Comparison of ENCODE assay signal across 8 mouse cellular contexts in genomic region chr15:81586466-81586865, GRCm38 (mm10). TPM values are rescaled to one million over a fixed set of nuclear protein-coding genes. Genes with fewer than 3 reads are reported as not detected.
DNase-seq lines count a peak whose midpoint lies in the region; ATAC-seq and TF ChIP-seq lines count a peak whose summit lies in the region.

No protein-coding gene starts in this region.

- TF ChIP-seq POLR2A in lung, adult 2 months (IDR thresholded peaks at IDR 0.05; ENCODE audit: borderline replicate concordance, extremely low read depth, low read depth, low read length) = no peak

- ATAC-seq in intestine, embryonic 14.5 days (replicated peaks; ENCODE audit: low FRiP score, low TSS enrichment, low read depth) = no peak
- ATAC-seq in midbrain, embryonic 16.5 days = no peak

- no peaks in the 10 kb centered on the region for H3K9me3 ChIP-seq in embryonic facial prominence, embryonic 10.5 days
- H3K9me3 ChIP-seq in intestine, embryonic 14.5 days (ENCODE audit: control insufficient read depth, low read length) = no peaks in the 10 kb centered on the region
- H3K9me3 ChIP-seq in midbrain, embryonic 16.5 days (replicated peaks; ENCODE audit: control insufficient read depth, low read length, poor library complexity, severe bottlenecking) = no peaks in the 10 kb centered on the region

- under 1% methylated on average over 28 of the region's 28 CpGs for WGBS in lung, adult 2 months
- WGBS in embryonic facial prominence, embryonic 10.5 days = under 1% methylated on average over 28 of the region's 28 CpGs
- WGBS in intestine, embryonic 14.5 days = under 1% methylated on average over 28 of the region's 28 CpGs
- under 1% methylated on average over 28 of the region's 28 CpGs for WGBS in midbrain, embryonic 16.5 days

- peak overlapping the region; percentile 97 for H3K4me2 ChIP-seq in intestine, embryonic 14.5 days (ENCODE audit: low read length)
- H3K4me2 ChIP-seq in midbrain, embryonic 16.5 days (ENCODE audit: low read length) = peak overlapping the region; percentile 77

- peak overlapping the region; percentile 100 for H3K27ac ChIP-seq in embryonic facial prominence, embryonic 10.5 days (replicated peaks)
- peak overlapping the region; percentile 100 for H3K27ac ChIP-seq in intestine, embryonic 14.5 days (ENCODE audit: low read depth)
- peak overlapping the region; percentile 100 for H3K27ac ChIP-seq in midbrain, embryonic 16.5 days (ENCODE audit: low read length)

- peaks cover 31% of the 10 kb centered on the region for H3K36me3 ChIP-seq in embryonic facial prominence, embryonic 10.5 days (replicated peaks)
- peaks cover 8% of the 10 kb centered on the region for H3K36me3 ChIP-seq in intestine, embryonic 14.5 days (ENCODE audit: control insufficient read depth, insufficient read depth, low read length)
- H3K36me3 ChIP-seq in midbrain, embryonic 16.5 days (ENCODE audit: control insufficient read depth, insufficient read depth, low read length) = no peaks in the 10 kb centered on the region

- no peak for DNase-seq in lung, adult 2 months
- DNase-seq in lung, postnatal 4 days = no peak
- no peak for DNase-seq in embryonic facial prominence, embryonic 10.5 days (ENCODE audit: low spot score)
- no peak for DNase-seq in intestine, embryonic 14.5 days (ENCODE audit: low spot score)
- no peak for DNase-seq in left cerebral cortex, adult 11 months (ENCODE audit: low spot score)
- no peak for DNase-seq in frontal cortex, postnatal 25 days (ENCODE audit: low spot score in 2 of 2)
- DNase-seq in ovary, postnatal 10 days (ENCODE audit: low spot score) = no peak

- H3K4me3 ChIP-seq in lung, adult 2 months (replicated peaks; ENCODE audit: extremely low read depth, low read depth, low read length) = peak overlapping the region; percentile 84
- peak overlapping the region; percentile 88 for H3K4me3 ChIP-seq in embryonic facial prominence, embryonic 10.5 days
- peak overlapping the region; percentile 98 for H3K4me3 ChIP-seq in intestine, embryonic 14.5 days (ENCODE audit: low read depth, low read length)
- peak overlapping the region; percentile 92 for H3K4me3 ChIP-seq in midbrain, embryonic 16.5 days (ENCODE audit: low read depth, low read length)

- TF ChIP-seq CTCF in lung, adult 2 months (IDR thresholded peaks at IDR 0.05; ENCODE audit: insufficient read depth, low read length) = no peak

- peak overlapping the region; percentile 100 for H3K9ac ChIP-seq in intestine, embryonic 14.5 days (ENCODE audit: low read length)
- H3K9ac ChIP-seq in midbrain, embryonic 16.5 days (ENCODE audit: low read depth, low read length) = peak overlapping the region; percentile 100

- H3K4me1 ChIP-seq in lung, adult 2 months (ENCODE audit: control insufficient read depth, insufficient read depth, low read length) = peaks cover 10% of the 10 kb centered on the region
- H3K4me1 ChIP-seq in embryonic facial prominence, embryonic 10.5 days = peaks cover 23% of the 10 kb centered on the region
- H3K4me1 ChIP-seq in intestine, embryonic 14.5 days (replicated peaks; ENCODE audit: control insufficient read depth, insufficient read depth, low read length) = peaks cover 14% of the 10 kb centered on the region
- H3K4me1 ChIP-seq in midbrain, embryonic 16.5 days (ENCODE audit: control insufficient read depth, insufficient read depth, low read length) = peaks cover 33% of the 10 kb centered on the region

- no peaks in the 10 kb centered on the region for H3K27me3 ChIP-seq in embryonic facial prominence, embryonic 10.5 days (replicated peaks; ENCODE audit: low read depth, poor library complexity, severe bottlenecking)
- no peaks in the 10 kb centered on the region for H3K27me3 ChIP-seq in intestine, embryonic 14.5 days (replicated peaks; ENCODE audit: control insufficient read depth, insufficient read depth, low read length)
- H3K27me3 ChIP-seq in midbrain, embryonic 16.5 days (ENCODE audit: control insufficient read depth, insufficient read depth, low read depth, low read length) = no peaks in the 10 kb centered on the region

RNA-seq across cellular contexts. Expression of gene Ep300, which starts 1.3 kb away (rescaled TPM):
- polyA plus RNA-seq in lung, adult 2 months (2012; rRNA removed) = 26.4 and 32.4 TPM in 2 replicates
- polyA plus RNA-seq in embryonic facial prominence, embryonic 10.5 days (2016; fragmentation: Nextera tagmentation; extraction: Ambion mirVana) = 20.5 and 20.6 TPM in 2 replicates
- polyA plus RNA-seq in intestine, embryonic 14.5 days (2014; fragmentation: Nextera tagmentation; extraction: Ambion mirVana) = 21.1 and 24.0 TPM in 2 replicates
- polyA plus RNA-seq in midbrain, embryonic 16.5 days (2015; fragmentation: Nextera tagmentation; extraction: Ambion mirVana) = 18.9 and 21.2 TPM in 2 replicates
